Mouse (Mus musculus): ENCODE data around the gene Plg.

Plg gene

GRCm38 (mm10) chr17:12385049-12385794, 6.8 kb downstream of the Plg start:
- DNase-seq (ENCODE audit: low spot score in 2 of 2), result no peak

- DNase-seq (ENCODE audit: low spot score in 2 of 2), result no peak
These were observed 9.4 kb downstream of the Plg start for GRCm38 (mm10) chr17:12387781-12388180.

GRCm38 (mm10) chr17:12388239-12388638, 9.8 kb downstream of the Plg start:
- DNase-seq (ENCODE audit: low spot score in 2 of 2), result no peak

- no peak for DNase-seq (ENCODE audit: low spot score in 2 of 2)
These were observed 17.8 kb downstream of the Plg start for GRCm38 (mm10) chr17:12396163-12396677.

- no peak for DNase-seq (ENCODE audit: low spot score in 2 of 2)
These were observed 25.0 kb downstream of the Plg start for GRCm38 (mm10) chr17:12403420-12403819.

- no peak for DNase-seq (ENCODE audit: low spot score in 2 of 2)
These were observed 31.0 kb downstream of the Plg start for GRCm38 (mm10) chr17:12409346-12409944.

- no peak for DNase-seq (ENCODE audit: low spot score in 2 of 2)
These were observed 33.9 kb downstream of the Plg start for GRCm38 (mm10) chr17:12412181-12412890.

- no peak for DNase-seq (ENCODE audit: low spot score in 2 of 2)
These were observed 34.5 kb downstream of the Plg start for GRCm38 (mm10) chr17:12412891-12413237.

- DNase-seq (ENCODE audit: low spot score in 2 of 2), result no peak
These were observed 36.8 kb downstream of the Plg start for GRCm38 (mm10) chr17:12415031-12415735.

GRCm38 (mm10) chr17:12415741-12416140, 37.3 kb downstream of the Plg start:
- DNase-seq (ENCODE audit: low spot score in 2 of 2), result no peak

GRCm38 (mm10) chr17:12416250-12416895, 38.0 kb downstream of the Plg start:
- DNase-seq (ENCODE audit: low spot score in 2 of 2), result peak; percentile 65 to 82

- no peak for DNase-seq (ENCODE audit: low spot score in 2 of 2)
These were observed 41.2 kb downstream of the Plg start for GRCm38 (mm10) chr17:12419491-12420079.

GRCm38 (mm10) chr17:12420886-12421574, 42.6 kb downstream of the Plg start:
- no peak for DNase-seq (ENCODE audit: low spot score in 2 of 2)

GRCm38 (mm10) chr17:12422143-12422542, 43.7 kb downstream of the Plg start:
- DNase-seq (ENCODE audit: low spot score in 2 of 2), result no peak

- no peak for DNase-seq (ENCODE audit: low spot score in 2 of 2)
These were observed 48.7 kb downstream of the Plg start for GRCm38 (mm10) chr17:12427156-12427555.

GRCm38 (mm10) chr17:12428369-12428768, 50.0 kb downstream of the Plg start:
- DNase-seq (ENCODE audit: low spot score in 2 of 2), result no peak

GRCm38 (mm10) chr17:12431707-12432106, 53.3 kb downstream of the Plg start:
- no peak for DNase-seq (ENCODE audit: low spot score in 2 of 2)

GRCm38 (mm10) chr17:12437771-12438170, 59.4 kb downstream of the Plg start:
- DNase-seq (ENCODE audit: low spot score in 2 of 2), result no peak

GRCm38 (mm10) chr17:12444561-12444960, 66.2 kb downstream of the Plg start:
- no peak for DNase-seq (ENCODE audit: low spot score in 2 of 2)

GRCm38 (mm10) chr17:12451234-12451633, 72.8 kb downstream of the Plg start:
- DNase-seq (ENCODE audit: low spot score in 2 of 2), result no peak

All from urinary bladder, postnatal 4 days (tissue).